Mouse (Mus musculus) heart, embryonic 14.5 days (tissue): Measurements from ENCODE around the gene Zfp687. TPM values are rescaled to one million over a fixed set of nuclear protein-coding genes. Genes with fewer than 3 reads are reported as not detected.

Experiments used
- ATAC-seq: fragments of 200-750 bp; cut with Nextera tagmentation; 2 replicates; pipeline ENCODE4 v1.8.0; 2017; ENCODE audit warnings: low read depth, moderate TSS enrichment; ENCODE audit not compliant: insufficient number of reproducible peaks, insufficient read depth, low FRiP score
- H3K27ac ChIP-seq, 2 experiments: fragments of 200-500 bp in 1 of 2; fragments of 300-500 bp in 1 of 2; sonication (generic) in 1 of 2; replicated peaks in 1 of 2; 2 replicates each; pipeline ENCODE4 v1.5.1; 2012 to 2014; ENCODE audit warnings: low read depth in 2 of 2, low read length in 2 of 2, control low read depth in 1 of 2, mild to moderate bottlenecking in 1 of 2, mixed read lengths in 1 of 2; ENCODE audit not compliant: control insufficient read depth in 1 of 2, insufficient read depth in 1 of 2
- H3K27me3 ChIP-seq: fragments of 300-500 bp; sonication (generic); 2 replicates; pipeline ENCODE4 v1.6.1; 2014; ENCODE audit warnings: mild to moderate bottlenecking, low read length, control low read depth; ENCODE audit not compliant: control insufficient read depth, insufficient read depth
- H3K36me3 ChIP-seq: fragments of 300-500 bp; sonication (generic); 2 replicates; pipeline ENCODE4 v1.6.1; 2014; ENCODE audit warnings: mild to moderate bottlenecking, control low read depth, low read length, mixed read lengths; ENCODE audit not compliant: control insufficient read depth, insufficient read depth
- H3K4me1 ChIP-seq, 2 experiments: fragments of 200-500 bp in 1 of 2; fragments of 300-500 bp in 1 of 2; sonication (generic) in 1 of 2; 2 replicates each; pipeline ENCODE4 v1.6.1; 2012 to 2014; ENCODE audit warnings: low read length in 2 of 2, control low read depth in 1 of 2, mixed read lengths in 1 of 2; ENCODE audit not compliant: control insufficient read depth in 2 of 2, insufficient read depth in 2 of 2
- H3K4me2 ChIP-seq: fragments of 300-500 bp; sonication (generic); 2 replicates; pipeline ENCODE4 v1.6.1; 2014; ENCODE audit warnings: mild to moderate bottlenecking, low read length
- H3K4me3 ChIP-seq, 2 experiments: fragments of 200-500 bp in 1 of 2; fragments of 300-500 bp in 1 of 2; sonication (generic) in 1 of 2; 2 replicates each; pipeline ENCODE4 v1.5.1; 2012 to 2014; ENCODE audit warnings: low read length in 2 of 2, mild to moderate bottlenecking in 2 of 2, control low read depth in 1 of 2, low read depth in 1 of 2, moderate library complexity in 1 of 2; ENCODE audit not compliant: control insufficient read depth in 1 of 2, insufficient read depth in 1 of 2
- H3K9ac ChIP-seq: fragments of 300-500 bp; sonication (generic); 2 replicates; pipeline ENCODE4 v1.6.1; 2014; ENCODE audit warnings: mild to moderate bottlenecking, low read length
- H3K9me3 ChIP-seq: fragments of 300-500 bp; sonication (generic); 2 replicates; pipeline ENCODE4 v1.6.1; 2016; ENCODE audit warnings: low read length, control low read depth; ENCODE audit not compliant: control insufficient read depth
- WGBS: fragments of 180-500 bp; shearing (Covaris S2); extraction: QIAGEN DNeasy Blood & Tissue Kit; methylation state at CpG from one replicate; pipeline ENCODE4 v1.1.7; 2014; 5-methylcytosine and 5-hydroxymethylcytosine counted together
- polyA plus RNA-seq: library from polyadenylated mRNA; unstranded; fragments of >200 nt; fragmentation: Nextera tagmentation; extraction: Ambion mirVana; gene quantifications from 2 replicates; pipeline ENCODE4 v1.2.1, GENCODE M21; 2014

The Zfp687 gene
- polyA plus RNA-seq, 1 experiment from 2014 or later = 16.9 TPM

DNA sequence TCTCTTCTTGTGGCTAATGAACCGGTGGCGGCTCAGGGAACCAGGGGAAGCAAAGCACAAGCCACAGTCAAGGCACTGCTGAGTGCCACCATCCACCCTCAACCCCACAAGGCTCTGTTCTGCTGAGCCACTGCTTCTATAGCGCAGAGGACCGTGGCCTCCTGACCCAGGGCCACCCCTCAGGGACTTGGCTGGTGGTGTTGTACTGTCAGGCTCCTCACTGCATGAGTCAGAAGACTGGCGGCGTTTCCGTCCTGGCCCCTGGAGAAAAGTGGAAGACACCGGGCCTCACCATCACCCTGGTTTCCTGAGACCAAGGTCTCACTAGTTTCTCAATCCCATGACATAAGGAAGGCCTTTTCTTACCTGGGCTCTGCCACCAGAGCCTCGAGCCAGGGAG, 7.5 kb downstream of the Zfp687 start:
- H3K36me3 ChIP-seq = peaks cover 95% of the 10 kb centered on the region
- ATAC-seq = no peak

DNA sequence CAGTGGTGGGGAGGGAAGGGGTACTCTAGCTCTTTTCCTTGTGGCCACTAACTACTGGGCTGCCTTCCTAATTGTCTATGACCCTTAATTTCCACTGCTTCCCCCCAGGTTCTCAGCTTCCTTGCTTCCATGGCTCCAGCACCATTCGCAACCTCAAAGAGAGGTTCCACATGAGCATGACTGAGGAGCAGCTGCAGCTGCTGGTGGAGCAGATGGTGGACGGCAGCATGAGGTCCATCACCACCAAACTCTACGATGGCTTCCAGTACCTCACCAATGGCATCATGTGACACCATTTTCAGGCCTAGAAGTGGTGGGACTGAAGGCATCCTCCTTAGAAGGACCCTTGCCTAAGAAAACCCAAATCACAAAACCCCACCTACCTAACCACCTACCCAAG, 9.6 kb downstream of the Zfp687 start:
- H3K9ac ChIP-seq = no peak overlapping the region
- H3K4me1 ChIP-seq = no peaks in the 10 kb centered on the region
- ATAC-seq = no peak
- H3K27ac ChIP-seq = no peak overlapping the region
- no peaks in the 10 kb centered on the region for H3K27me3 ChIP-seq
- no peak overlapping the region for H3K4me3 ChIP-seq
- peaks cover 97% of the 10 kb centered on the region for H3K36me3 ChIP-seq
- no peak overlapping the region for H3K4me2 ChIP-seq
- H3K9me3 ChIP-seq = no peaks in the 10 kb centered on the region
- 85% methylated on average over 3 of the region's 3 CpGs for WGBS

More for the DNA sequence above, 7.5 kb downstream of the Zfp687 start:
- Histone ChIP-seq H3K27me3 (no peaks in the 10 kb centered on the region), H3K9me3 (no peaks in the 10 kb centered on the region), H3K4me1 (no peaks in the 10 kb centered on the region), H3K4me3 (no peak overlapping the region), H3K4me2 (no peak overlapping the region), H3K27ac (no peak overlapping the region), H3K9ac (no peak overlapping the region)
- WGBS = 84% methylated on average over 9 of the region's 9 CpGs

DNA sequence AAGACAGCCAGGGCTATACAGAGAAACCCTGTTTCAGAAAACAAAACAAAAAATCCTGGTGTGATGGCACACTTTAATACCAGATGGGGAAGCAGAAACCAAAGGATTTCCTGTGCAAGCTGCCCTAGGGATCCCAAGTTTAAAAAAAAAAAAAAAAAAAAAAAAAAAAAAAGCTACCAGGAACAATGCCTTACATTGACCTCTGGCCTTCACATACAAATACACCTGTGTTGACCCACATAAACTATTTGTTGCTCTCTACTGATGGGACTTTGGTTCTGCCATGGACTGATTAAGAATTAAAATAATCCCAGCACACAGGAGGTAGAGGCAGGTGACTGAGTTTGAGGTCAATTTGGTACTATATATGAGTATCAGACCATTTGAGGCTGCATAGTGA, 12.0 kb downstream of the Zfp687 start:
- Histone ChIP-seq H3K9ac (no peak overlapping the region), H3K36me3 (peaks cover 97% of the 10 kb centered on the region), H3K4me2 (no peak overlapping the region), H3K9me3 (no peaks in the 10 kb centered on the region), H3K27ac (no peak overlapping the region), H3K4me1 (no peaks in the 10 kb centered on the region), H3K4me3 (no peak overlapping the region), H3K27me3 (no peaks in the 10 kb centered on the region)
- ATAC-seq = no peak

DNA sequence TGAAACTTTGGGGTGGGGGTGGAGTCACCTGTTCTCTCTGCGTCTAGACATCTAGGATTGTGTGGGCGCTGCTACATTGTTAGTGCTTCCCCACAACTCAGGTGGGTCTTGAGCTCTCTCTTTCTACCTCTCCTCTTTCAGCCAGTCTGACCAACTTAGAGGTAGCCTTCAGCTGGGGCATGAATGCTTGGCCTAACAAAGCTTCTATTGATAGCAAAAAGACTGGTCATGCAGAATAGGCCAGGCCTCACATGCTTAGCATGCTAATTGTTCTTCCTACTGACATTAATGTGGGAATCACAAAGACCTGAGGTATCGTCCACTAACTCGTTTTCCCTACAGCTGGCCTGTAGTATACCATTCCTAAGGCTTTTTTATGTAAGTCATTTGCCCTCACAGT, 12.7 kb downstream of the Zfp687 start:
- no peak for ATAC-seq
- 90% methylated on average over 4 of the region's 4 CpGs for WGBS
- no peaks in the 10 kb centered on the region for H3K27me3 ChIP-seq
- H3K27ac ChIP-seq = no peak overlapping the region
- no peak overlapping the region for H3K4me2 ChIP-seq
- no peaks in the 10 kb centered on the region for H3K4me1 ChIP-seq
- H3K9ac ChIP-seq = no peak overlapping the region
- no peaks in the 10 kb centered on the region for H3K9me3 ChIP-seq
- peaks cover 97% of the 10 kb centered on the region for H3K36me3 ChIP-seq
- no peak overlapping the region for H3K4me3 ChIP-seq

DNA sequence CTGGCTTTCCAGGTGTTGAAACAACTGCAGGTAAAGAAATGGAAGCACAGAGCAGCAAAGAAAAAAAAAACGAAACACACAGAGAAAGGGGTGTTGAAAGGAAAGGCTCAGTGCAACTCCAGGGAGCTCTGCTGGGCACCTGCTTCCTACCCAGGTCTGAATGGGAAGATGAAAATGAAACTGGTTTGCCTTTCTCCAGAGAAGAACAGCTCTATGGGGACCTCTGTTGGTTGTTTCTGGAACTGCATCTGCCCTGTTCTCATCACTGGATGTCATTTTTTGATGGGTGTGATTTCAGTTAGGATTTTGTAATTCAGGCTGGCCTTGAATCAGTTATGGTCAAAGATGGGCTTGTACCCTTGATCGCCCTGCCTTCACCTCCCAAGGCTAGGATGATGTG, 18.3 kb downstream of the Zfp687 start:
- Histone ChIP-seq H3K4me1 (no peaks in the 10 kb centered on the region), H3K9me3 (no peaks in the 10 kb centered on the region), H3K9ac (no peak overlapping the region), H3K36me3 (peaks cover 97% of the 10 kb centered on the region), H3K27ac (no peak overlapping the region), H3K4me3 (no peak overlapping the region), H3K27me3 (no peaks in the 10 kb centered on the region), H3K4me2 (no peak overlapping the region)
- WGBS = 20% methylated on average over 2 of the region's 2 CpGs
- ATAC-seq = no peak

DNA sequence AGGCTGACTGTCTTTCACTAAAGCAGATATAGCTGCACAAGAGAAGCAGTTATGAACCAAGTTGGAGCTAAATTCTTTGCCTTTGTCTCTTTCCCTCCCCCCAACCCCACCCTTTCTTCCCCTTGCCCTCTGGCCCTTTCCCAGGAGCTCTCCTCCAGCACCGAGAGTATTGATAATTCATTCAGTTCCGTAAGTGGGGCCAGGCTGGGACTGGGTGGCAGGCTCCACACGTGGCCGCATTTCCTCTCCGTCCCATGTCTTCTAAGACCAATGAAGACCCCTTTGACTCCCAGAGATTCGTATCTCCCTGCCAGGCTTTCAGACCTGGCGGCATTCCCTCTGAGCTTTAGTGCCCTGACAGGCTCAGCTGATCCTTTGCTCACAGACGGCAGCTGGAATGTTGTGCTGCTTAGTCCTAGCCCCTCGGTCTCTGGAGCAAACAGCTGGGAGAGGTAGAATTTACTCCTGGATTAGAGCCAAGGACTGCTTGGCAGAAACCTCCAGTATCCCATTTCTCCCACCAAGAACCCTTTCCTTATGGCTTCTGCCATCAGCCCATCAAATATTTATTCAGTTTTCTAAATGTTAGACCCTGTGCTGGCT, 26.0 kb downstream of the Zfp687 start:
- Histone ChIP-seq H3K9ac (no peak overlapping the region; the same call in 1 of the 2 replicates), H3K4me3 (no peak overlapping the region), H3K4me2 (peak overlapping the region; percentile 31), H3K9me3 (no peaks in the 10 kb centered on the region), H3K27me3 (no peaks in the 10 kb centered on the region), H3K27ac (peak overlapping the region in 1 of 2 experiments; percentile 25; a peak in 1 of 4 replicates), H3K36me3 (peaks cover 51% of the 10 kb centered on the region), H3K4me1 (peaks cover 23 to 42% of the 10 kb centered on the region in 2 experiments)
- whole genome bisulfite sequencing = 20% methylated on average over 9 of the region's 9 CpGs
- no peak for ATAC-seq

DNA sequence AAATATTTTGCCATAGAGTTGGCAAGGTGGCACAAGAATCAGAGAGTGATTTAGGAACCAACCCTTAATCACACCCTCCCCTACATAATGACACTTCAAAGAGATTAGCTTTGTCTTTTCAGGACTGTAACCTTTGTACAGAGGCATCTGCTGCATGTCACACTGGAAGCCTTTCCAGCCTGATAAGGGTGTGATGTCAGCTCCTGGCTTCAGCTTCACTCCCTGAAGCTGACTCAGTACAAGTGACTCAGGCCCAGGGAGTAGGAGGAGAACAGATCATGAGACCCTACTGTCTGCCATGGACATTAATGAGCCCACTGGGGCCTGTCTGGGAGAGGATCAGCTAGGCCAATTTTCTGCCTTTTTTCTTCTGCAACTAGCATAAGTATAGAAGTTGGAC, 27.7 kb downstream of the Zfp687 start:
- no peaks in the 10 kb centered on the region for H3K27me3 ChIP-seq
- no peak overlapping the region for H3K4me2 ChIP-seq
- H3K4me1 ChIP-seq = peaks cover 23 to 42% of the 10 kb centered on the region in 2 experiments
- H3K9me3 ChIP-seq = no peaks in the 10 kb centered on the region
- H3K27ac ChIP-seq = peak overlapping the region; percentile 6 to 46; a peak in 2 of 4 replicates
- ATAC-seq = peak; percentile 81
- H3K9ac ChIP-seq = no peak overlapping the region
- peaks cover 50% of the 10 kb centered on the region for H3K36me3 ChIP-seq
- H3K4me3 ChIP-seq = no peak overlapping the region

DNA sequence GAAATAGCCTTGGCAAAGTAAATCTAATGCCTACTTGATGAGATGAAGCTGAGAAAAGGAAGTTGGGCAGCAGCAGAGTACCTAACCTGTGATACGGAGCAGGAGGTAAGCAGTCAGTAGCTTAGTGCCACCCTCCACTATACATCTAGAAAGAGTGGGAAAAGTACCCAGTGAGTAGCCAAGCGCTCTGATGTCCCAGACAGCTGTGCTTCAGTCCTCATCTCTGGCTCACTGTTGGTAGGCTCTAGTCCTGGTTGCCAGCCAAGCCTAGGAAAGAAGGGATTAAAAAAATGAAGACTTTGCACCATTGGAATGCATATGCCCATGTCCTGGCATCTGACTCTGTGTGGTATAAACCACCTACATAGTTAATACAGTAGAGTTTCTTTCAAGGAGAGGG, 29.7 kb downstream of the Zfp687 start:
- 98% methylated on average over 2 of the region's 2 CpGs for WGBS
- Histone ChIP-seq H3K27me3 (no peaks in the 10 kb centered on the region), H3K4me3 (no peak overlapping the region), H3K9me3 (no peaks in the 10 kb centered on the region), H3K4me1 (peaks cover 23 to 42% of the 10 kb centered on the region in 2 experiments), H3K27ac (no peak overlapping the region), H3K4me2 (no peak overlapping the region), H3K9ac (no peak overlapping the region), H3K36me3 (peaks cover 50% of the 10 kb centered on the region)
- ATAC-seq = no peak
